Mouse (Mus musculus) G1E (cell line): Measurements from ENCODE around the gene Supt3.

Source experiments
- CTCF ChIP-seq: IDR thresholded peaks from 2 replicates; pipeline ENCODE4 v1.5.1; 2012; ENCODE audit warnings: low read depth, low read length, inconsistent platforms, mixed read lengths
- GATA1 ChIP-seq: IDR thresholded peaks from 2 replicates; pipeline ENCODE4 v1.6.1; 2012; ENCODE audit warnings: borderline replicate concordance, low read length, inconsistent platforms, mixed read lengths
- POLR2AphosphoS5 ChIP-seq: IDR thresholded peaks from 2 replicates; pipeline ENCODE4 v1.6.1; 2012; ENCODE audit warnings: low read depth, low read length, inconsistent platforms; ENCODE audit not compliant: insufficient replicate concordance
- TAL1 ChIP-seq: conservative IDR thresholded peaks from 2 replicates; pipeline ENCODE4 v1.6.1; 2012; ENCODE audit warnings: low read depth, low read length, inconsistent platforms, mixed read lengths

- no peak for TF ChIP-seq CTCF
- TF ChIP-seq GATA1 = no peak
- TF ChIP-seq TAL1 = no peak
- TF ChIP-seq POLR2AphosphoS5 = no peak
These were observed 38.8 kb upstream of the Supt3 start for GRCm38 (mm10) chr17:44738121-44738637.
